In the genomic region with DNA sequence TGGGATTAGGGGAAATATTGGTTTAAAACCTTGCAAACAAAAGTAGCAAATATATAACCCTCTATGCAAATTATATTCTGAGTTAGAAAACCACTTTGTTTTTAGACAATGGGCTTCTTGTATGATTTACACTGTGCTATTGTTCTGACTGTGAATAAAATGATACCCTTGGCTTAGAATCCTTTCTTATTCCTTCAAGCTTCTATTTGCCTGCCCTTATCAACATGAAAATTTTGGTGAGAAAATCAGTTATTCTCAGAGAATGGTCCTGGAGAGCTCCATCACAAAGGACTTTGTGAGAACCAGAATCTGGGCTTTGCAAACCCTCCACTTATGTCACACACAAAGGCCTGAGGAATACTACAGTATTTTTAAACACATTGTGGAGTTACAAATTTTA, we compare ENCODE assay signal across 29 mouse cellular contexts. TPM values are rescaled to one million over a fixed set of nuclear protein-coding genes. Genes with fewer than 3 reads are reported as not detected.
DNase-seq lines count a peak whose midpoint lies in the region; ATAC-seq and TF ChIP-seq lines count a peak whose summit lies in the region.
"Had no signal": no experiment of that assay in that cellular context is flagged by ENCODE, and none has a peak within 500 bp of the region (broad histone marks: within the 10 kb centered on the region; RNA-seq: fewer than 3 reads in every experiment).

No protein-coding gene starts in this region.

- H3K9ac ChIP-seq in forebrain, embryonic 16.5 days (replicated peaks; ENCODE audit: low read depth, low read length): no peak overlapping the region

- peak; percentile 57; the same call in 1 of the 2 replicates for ATAC-seq in frontal cortex, adult (ENCODE audit: low TSS enrichment)
- no peak for ATAC-seq in forebrain, embryonic 16.5 days
- ATAC-seq: activated CD4-positive, CD25-positive, alpha-beta regulatory T cell, adult 4 months; CD4-positive, CD25-positive, alpha-beta regulatory T cell, adult 4 months; Patski had no signal

- H3K4me3 ChIP-seq in layer of hippocampus, adult 2 months: no peak overlapping the region
- H3K4me3 ChIP-seq in forebrain, embryonic 16.5 days (replicated peaks; ENCODE audit: low read length): no peak overlapping the region

- H3K27me3 ChIP-seq in forebrain, embryonic 16.5 days (replicated peaks; ENCODE audit: control insufficient read depth, insufficient read depth, low read length): no peaks in the 10 kb centered on the region
- H3K27me3 ChIP-seq: CH12.LX, Patski had no signal

- intact Hi-C loops in gastrocnemius, postnatal 36 days (cut with DNase I): no loop called here

- no peak for TF ChIP-seq CTCF in layer of hippocampus, adult 2 months (conservative IDR thresholded peaks at IDR 0.05)

- no peak overlapping the region for H3K4me2 ChIP-seq in forebrain, embryonic 16.5 days (ENCODE audit: low read length)

- H3K4me1 ChIP-seq in forebrain, embryonic 16.5 days (replicated peaks; ENCODE audit: control insufficient read depth, insufficient read depth, low read length): no peaks in the 10 kb centered on the region

- 0 out of 2 replicates have a peak overlapping the region, but pooled peaks have one; percentile 28 for H3K27ac ChIP-seq in layer of hippocampus, adult 2 months
- no peak overlapping the region for H3K27ac ChIP-seq in forebrain, embryonic 16.5 days (ENCODE audit: low read length)

- DNase-seq in frontal cortex, postnatal 36 days (ENCODE audit: low spot score in 2 of 2): no peak
- no peak for DNase-seq in layer of hippocampus, adult 2 months (ENCODE audit: low spot score in 2 of 2)
- DNase-seq in layer of hippocampus, postnatal 36 days: no peak
- DNase-seq in brain, adult 2 months (ENCODE audit: low read depth, low spot score): peak; percentile 57
- DNase-seq in telencephalon, adult 2 months (ENCODE audit: low read depth, low spot score): peak; percentile 15
- DNase-seq in gastrocnemius, postnatal 36 days: no peak
- DNase-seq: adrenal gland, adult 2 months; adrenal gland, adult 8-10 months; adrenal gland, postnatal 10 days; adrenal gland, postnatal 14 days; adrenal gland, postnatal 25 days; adrenal gland, postnatal 36 days; B cell, adult 2 months; cerebellum, adult 11 months; cerebellum, adult 11-12 months; cerebellum, adult 18-20 months had no signal

- H3K9me3 ChIP-seq in forebrain, embryonic 16.5 days (ENCODE audit: control insufficient read depth, low read length): no peaks in the 10 kb centered on the region
- H3K9me3 ChIP-seq: G1E had no signal

- H3K36me3 ChIP-seq in forebrain, embryonic 16.5 days (ENCODE audit: control insufficient read depth, insufficient read depth): no peaks in the 10 kb centered on the region
- H3K36me3 ChIP-seq: G1E had no signal

RNA-seq across cellular contexts. Expression of a gene that starts 11.1 kb away (rescaled TPM):
- total RNA-seq in layer of hippocampus, adult 2 months (2021): 1 to 10 TPM; 7.4 to 7.5 TPM
- 1 to 10 TPM; 6.6 to 8.1 TPM for total RNA-seq in layer of hippocampus, postnatal 36 days (2021)
- 0.45 and 0.75 TPM in 2 replicates for polyA plus RNA-seq in forebrain, embryonic 16.5 days (2015; fragmentation: Nextera tagmentation; extraction: Ambion mirVana)
- total RNA-seq in gastrocnemius, postnatal 36 days (2021): not detected
- total RNA-seq: CH12.LX, MEL had no signal
- polyA plus RNA-seq: activated CD4-positive, CD25-positive, alpha-beta regulatory T cell, adult 4 months; C2C12; CD4-positive, CD25-positive, alpha-beta regulatory T cell, adult 4 months; G1E; Patski had no signal

RNA-seq across cellular contexts. Expression of a gene that starts 30.2 kb away (rescaled TPM):
- total RNA-seq in layer of hippocampus, adult 2 months (2021): not detected
- total RNA-seq in layer of hippocampus, postnatal 36 days (2021): not detected
- polyA plus RNA-seq in forebrain, embryonic 16.5 days (2015; fragmentation: Nextera tagmentation; extraction: Ambion mirVana): not detected in 2 replicates
- not detected for total RNA-seq in gastrocnemius, postnatal 36 days (2021)
- total RNA-seq: adrenal gland, adult 18-20 months; adrenal gland, adult 2 months; adrenal gland, adult 8-10 months; adrenal gland, postnatal 10 days; adrenal gland, postnatal 14 days; adrenal gland, postnatal 25 days; adrenal gland, postnatal 36 days; adrenal gland, postnatal 4 days; CH12.LX; ES-E14; G1E; MEL had no signal
- polyA plus RNA-seq: adrenal gland, adult 2 months; brain, embryonic 14.5 days; C2C12; G1E; Patski had no signal

Comparison
In these comparisons a context has a peak if more than half of its experiments do, and no peak if none do; other contexts are left out.
1. DNase-seq: peak in brain, adult 2 months (single experiment) and telencephalon, adult 2 months (single experiment); none in frontal cortex, postnatal 36 days (0 of 2), layer of hippocampus, adult 2 months (0 of 2), layer of hippocampus, postnatal 36 days (0 of 2) and gastrocnemius, postnatal 36 days (0 of 2).
2. RNA of a gene that starts 11.1 kb away (total RNA-seq): 6.6 to 8.1 TPM in layer of hippocampus, postnatal 36 days and 7.4 to 7.5 TPM in layer of hippocampus, adult 2 months; not detected in gastrocnemius, postnatal 36 days; every median in the first group is over 4 times any median in the second.